Comparison of ENCODE assay signal across 8 mouse cellular contexts in genomic region chr8:70653226-70653625, GRCm38 (mm10). TPM values are rescaled to one million over a fixed set of nuclear protein-coding genes. Genes with fewer than 3 reads are reported as not detected.
DNase-seq lines count a peak whose midpoint lies in the region; ATAC-seq lines count a peak whose summit lies in the region.

No protein-coding gene starts in this region.

- no peak overlapping the region for H3K9ac ChIP-seq in kidney, embryonic 14.5 days (ENCODE audit: low read depth, low read length)
- no peak overlapping the region for H3K9ac ChIP-seq in hindbrain, embryonic 11.5 days (ENCODE audit: low read depth, low read length)

- H3K9me3 ChIP-seq in kidney, embryonic 14.5 days (ENCODE audit: control insufficient read depth, low read length), result no peaks in the 10 kb centered on the region
- H3K9me3 ChIP-seq in hindbrain, embryonic 11.5 days (ENCODE audit: control insufficient read depth, low read length), result no peaks in the 10 kb centered on the region

- peak; percentile 85 for DNase-seq in kidney, adult 11 months
- DNase-seq in CD8-positive naive resting alpha-beta T cell, adult 2 months (ENCODE audit: low read depth in 2 of 2, low spot score in 2 of 2), result peak; percentile 42 to 65
- peak; percentile 78 to 80 for DNase-seq in adrenal gland, postnatal 36 days
- DNase-seq in hindbrain, embryonic 11.5 days (ENCODE audit: low spot score), result peak; percentile 63
- peak; percentile 78 for DNase-seq in lung, postnatal 14 days
- peak; percentile 69 for DNase-seq in thymus, postnatal 14 days
- DNase-seq in right cerebral cortex, adult 18-20 months, result no peak

- WGBS in kidney, embryonic 14.5 days, result 58% methylated on average over 2 of the region's 2 CpGs
- WGBS in hindbrain, embryonic 11.5 days, result 55% methylated on average over 2 of the region's 2 CpGs

- H3K36me3 ChIP-seq in kidney, embryonic 14.5 days (ENCODE audit: control insufficient read depth, insufficient read depth, low read length), result peaks cover 40% of the 10 kb centered on the region
- peaks cover 15% of the 10 kb centered on the region; the same call in 1 of the 2 replicates for H3K36me3 ChIP-seq in hindbrain, embryonic 11.5 days (ENCODE audit: control insufficient read depth, insufficient read depth, low read length)

- H3K27ac ChIP-seq in kidney, embryonic 14.5 days (ENCODE audit: low read depth, low read length), result no peak overlapping the region
- no peak overlapping the region for H3K27ac ChIP-seq in hindbrain, embryonic 11.5 days (ENCODE audit: low read depth, low read length)

- H3K4me2 ChIP-seq in kidney, embryonic 14.5 days (replicated peaks; ENCODE audit: low read depth, low read length), result no peak overlapping the region
- no peak overlapping the region for H3K4me2 ChIP-seq in hindbrain, embryonic 11.5 days (replicated peaks; ENCODE audit: low read depth, low read length)

- no peaks in the 10 kb centered on the region for H3K27me3 ChIP-seq in kidney, embryonic 14.5 days (ENCODE audit: control insufficient read depth, insufficient read depth, low read length)
- H3K27me3 ChIP-seq in hindbrain, embryonic 11.5 days (ENCODE audit: control insufficient read depth, insufficient read depth, low read length), result no peaks in the 10 kb centered on the region

- H3K4me3 ChIP-seq in kidney, embryonic 14.5 days (ENCODE audit: low read length), result no peak overlapping the region
- no peak overlapping the region for H3K4me3 ChIP-seq in hindbrain, embryonic 11.5 days (ENCODE audit: low read depth, low read length)

- peaks cover 8% of the 10 kb centered on the region for H3K4me1 ChIP-seq in kidney, embryonic 14.5 days (ENCODE audit: control insufficient read depth, insufficient read depth, low read length)
- peaks cover 8% of the 10 kb centered on the region for H3K4me1 ChIP-seq in hindbrain, embryonic 11.5 days (replicated peaks; ENCODE audit: control insufficient read depth, insufficient read depth, low read length)

- no peak for ATAC-seq in kidney, embryonic 14.5 days (ENCODE audit: low FRiP score, low TSS enrichment)
- no peak for ATAC-seq in hindbrain, embryonic 11.5 days (ENCODE audit: low FRiP score)

RNA-seq across cellular contexts. Expression of gene Pgpep1, which starts 7.0 kb away (rescaled TPM):
- 62.2 and 62.6 TPM in 2 replicates for polyA plus RNA-seq in kidney, embryonic 14.5 days (2014; fragmentation: Nextera tagmentation; extraction: Ambion mirVana)
- 100 to 1,000 TPM; 138 to 139 TPM for total RNA-seq in adrenal gland, postnatal 36 days (2021)
- 170 TPM in 2 replicates for polyA plus RNA-seq in hindbrain, embryonic 11.5 days (2014; fragmentation: Nextera tagmentation; extraction: Ambion mirVana)

RNA-seq across cellular contexts. Expression of gene Lsm4, which starts 19.8 kb away (rescaled TPM):
- polyA plus RNA-seq in kidney, embryonic 14.5 days (2014; fragmentation: Nextera tagmentation; extraction: Ambion mirVana), result 353 and 447 TPM in 2 replicates
- 10 to 100 TPM; 74.3 to 84.4 TPM for total RNA-seq in adrenal gland, postnatal 36 days (2021)
- polyA plus RNA-seq in hindbrain, embryonic 11.5 days (2014; fragmentation: Nextera tagmentation; extraction: Ambion mirVana), result 282 and 299 TPM in 2 replicates

RNA-seq across cellular contexts. Expression of gene Gdf15, which starts 21.0 kb away (rescaled TPM):
- polyA plus RNA-seq in kidney, embryonic 14.5 days (2014; fragmentation: Nextera tagmentation; extraction: Ambion mirVana), result 0.31 and 0.41 TPM in 2 replicates
- 1 to 10 TPM; 5.0 to 6.0 TPM for total RNA-seq in adrenal gland, postnatal 36 days (2021)
- polyA plus RNA-seq in hindbrain, embryonic 11.5 days (2014; fragmentation: Nextera tagmentation; extraction: Ambion mirVana), result not detected in 2 replicates

RNA-seq across cellular contexts. Expression of gene Lrrc25, which starts 37.3 kb away (rescaled TPM):
- 1.1 and 1.4 TPM in 2 replicates for polyA plus RNA-seq in kidney, embryonic 14.5 days (2014; fragmentation: Nextera tagmentation; extraction: Ambion mirVana)
- 1 to 10 TPM; 2.1 to 2.6 TPM for total RNA-seq in adrenal gland, postnatal 36 days (2021)
- polyA plus RNA-seq in hindbrain, embryonic 11.5 days (2014; fragmentation: Nextera tagmentation; extraction: Ambion mirVana), result 0.85 and 0.97 TPM in 2 replicates

RNA-seq across cellular contexts. Expression of gene Ssbp4, which starts 44.6 kb away (rescaled TPM):
- 172 and 220 TPM in 2 replicates for polyA plus RNA-seq in kidney, embryonic 14.5 days (2014; fragmentation: Nextera tagmentation; extraction: Ambion mirVana)
- total RNA-seq in adrenal gland, postnatal 36 days (2021), result 100 to 1,000 TPM in 1 of 2 experiments, 10 to 100 TPM in 1; 89.7 to 103 TPM
- polyA plus RNA-seq in hindbrain, embryonic 11.5 days (2014; fragmentation: Nextera tagmentation; extraction: Ambion mirVana), result 126 and 129 TPM in 2 replicates
